Mouse (Mus musculus) erythroblast, embryonic 14.5 days (primary cell): ENCODE results near the gene Cdh12.

Source experiments
- GATA1 ChIP-seq: IDR thresholded peaks from 2 replicates; pipeline ENCODE4 v1.6.1; 2012; ENCODE audit warnings: low read length, inconsistent platforms, mixed read lengths
- TAL1 ChIP-seq: IDR thresholded peaks from 3 replicates; pipeline ENCODE4 v1.6.1; 2012; ENCODE audit warnings: low read length, inconsistent platforms, mixed read lengths

DNA sequence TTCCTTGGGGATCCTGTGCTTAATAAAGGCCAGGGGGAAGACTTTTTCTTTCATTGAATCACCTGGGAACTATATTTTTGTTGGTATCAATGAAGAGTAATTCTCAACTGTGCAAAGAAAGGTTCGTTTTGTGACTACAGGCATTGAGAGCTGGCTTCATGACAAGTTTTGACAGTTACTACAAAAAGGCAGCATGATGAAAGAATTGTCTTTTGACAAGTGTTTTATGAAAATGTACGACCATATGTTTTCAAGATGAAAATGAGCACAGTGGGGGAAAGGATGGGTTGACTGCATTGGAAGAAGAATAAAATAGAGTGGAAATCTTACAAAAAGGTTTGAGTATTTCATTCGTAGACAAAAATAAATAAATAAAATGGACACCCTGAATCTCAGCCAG, 866.4 kb downstream of the Cdh12 start:
- TF ChIP-seq TAL1 (no peak), GATA1 (no peak)
